Mouse (Mus musculus) liver, embryonic 14.5 days (tissue): ENCODE results near the gene Ust. TPM values are rescaled to one million over a fixed set of nuclear protein-coding genes. Genes with fewer than 3 reads are reported as not detected.

Source experiments
- ATAC-seq: fragments of 200-750 bp; cut with Nextera tagmentation; 2 replicates; pipeline ENCODE4 v1.8.0; 2017; ENCODE audit warnings: moderate number of reproducible peaks, mild to moderate bottlenecking, moderate library complexity; ENCODE audit not compliant: insufficient read depth
- DNase-seq, 3 experiments: peaks; one replicate each; pipeline ENCODE4 v3.0.0-alpha.2; 2012 to 2013; ENCODE audit warnings: low read depth in 3 of 3, low spot score in 3 of 3
- H3K27ac ChIP-seq: fragments of 300-500 bp; sonication (generic); 2 replicates; pipeline ENCODE4 v1.5.1; 2014; ENCODE audit warnings: moderate library complexity, mild to moderate bottlenecking, control low read depth, inconsistent platforms
- H3K27me3 ChIP-seq: fragments of 300-500 bp; sonication (generic); 2 replicates; pipeline ENCODE4 v1.6.1; 2014; ENCODE audit warnings: mild to moderate bottlenecking, low read length, moderate library complexity; ENCODE audit not compliant: control insufficient read depth, insufficient read depth
- H3K36me3 ChIP-seq: fragments of 300-500 bp; sonication (generic); replicated peaks from 2 replicates; pipeline ENCODE4 v1.6.1; 2014; ENCODE audit warnings: low read depth; ENCODE audit not compliant: control insufficient read depth, insufficient read depth
- H3K4me1 ChIP-seq, 2 experiments: fragments of 200-500 bp in 1 of 2; fragments of 300-500 bp in 1 of 2; sonication (generic) in 1 of 2; replicated peaks; 2 replicates each; pipeline ENCODE4 v1.6.1; 2012 to 2014; ENCODE audit warnings: antibody characterized with exemption in 1 of 2, inconsistent platforms in 1 of 2, low read length in 1 of 2; ENCODE audit not compliant: control insufficient read depth in 2 of 2, insufficient read depth in 2 of 2
- H3K4me2 ChIP-seq: fragments of 300-500 bp; sonication (generic); 2 replicates; pipeline ENCODE4 v1.6.1; 2014; ENCODE audit warnings: low read depth, mild to moderate bottlenecking, control low read depth, moderate library complexity
- H3K4me3 ChIP-seq, 2 experiments: fragments of 200-500 bp in 1 of 2; fragments of 300-500 bp in 1 of 2; sonication (generic) in 1 of 2; 2 replicates each; pipeline ENCODE4 v1.5.1; 2012 to 2014; ENCODE audit warnings: low read depth in 2 of 2, low read length in 2 of 2, mild to moderate bottlenecking in 2 of 2, control low read depth in 1 of 2, inconsistent platforms in 1 of 2, moderate library complexity in 1 of 2; ENCODE audit not compliant: insufficient read depth in 1 of 2
- H3K9ac ChIP-seq: fragments of 300-500 bp; sonication (generic); replicated peaks from 2 replicates; pipeline ENCODE4 v1.6.1; 2014; ENCODE audit warnings: mild to moderate bottlenecking, control low read depth, moderate library complexity
- H3K9me3 ChIP-seq: fragments of 300-500 bp; sonication (generic); 2 replicates; pipeline ENCODE4 v1.6.1; 2016; ENCODE audit warnings: low read length, mixed read lengths; ENCODE audit not compliant: control insufficient read depth
- CTCF ChIP-seq: IDR thresholded peaks from 2 replicates; pipeline ENCODE4 v1.5.1; 2016; ENCODE audit warnings: antibody characterized with exemption, low read depth, control low read depth
- EP300 ChIP-seq: IDR thresholded peaks from 2 replicates; pipeline ENCODE4 v1.6.1; 2016; ENCODE audit warnings: antibody characterized with exemption, low read depth
- WGBS: fragments of 180-500 bp; shearing (Covaris S2); extraction: QIAGEN DNeasy Blood & Tissue Kit; methylation state at CpG from one replicate; pipeline ENCODE4 v1.1.7; 2014; ENCODE audit not compliant: insufficient replicate concordance; 5-methylcytosine and 5-hydroxymethylcytosine counted together
- polyA plus RNA-seq, 2 experiments: library from polyadenylated mRNA; depleted of rRNA in 1 of 2; stranded (reverse) in 1 of 2; unstranded in 1 of 2; fragments of >200 nt; fragmentation: Nextera tagmentation in 1 of 2; extraction: Ambion mirVana in 1 of 2; gene quantifications; 2 replicates each; pipeline versions ENCODE4 v1.2.1 to v1.2.3; 2012 to 2014

Ust gene
- polyA plus RNA-seq, 2 experiments: 0.30 to 0.42 TPM

DNA sequence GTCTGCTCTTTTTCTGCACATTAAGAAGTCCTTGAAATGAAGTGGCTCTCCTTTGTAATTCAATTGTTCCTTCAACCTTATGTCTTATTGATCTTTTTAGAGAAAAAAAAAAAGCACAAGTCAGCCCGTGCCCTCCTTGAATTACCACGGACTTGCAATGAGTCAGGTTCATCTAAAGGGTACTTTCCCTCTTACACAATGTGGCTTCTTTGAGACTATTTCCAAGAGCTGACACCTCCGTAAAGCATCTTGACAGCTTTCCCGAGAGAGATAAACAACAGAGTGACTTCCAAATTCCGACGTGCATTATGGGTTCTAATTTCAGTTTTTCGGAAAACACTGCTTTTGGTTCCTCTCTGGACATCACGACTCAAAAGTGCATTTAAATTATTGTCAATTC, 155.3 kb downstream of the Ust start:
- no peaks in the 10 kb centered on the region for H3K9me3 ChIP-seq
- no peaks in the 10 kb centered on the region for H3K4me1 ChIP-seq
- no peaks in the 10 kb centered on the region for H3K27me3 ChIP-seq
- no peaks in the 10 kb centered on the region for H3K36me3 ChIP-seq
- no peak overlapping the region for H3K4me2 ChIP-seq
- WGBS: 48% methylated on average over 8 of the region's 8 CpGs
- no peak for DNase-seq
- H3K4me3 ChIP-seq: no peak overlapping the region
- no peak for TF ChIP-seq CTCF
- no peak for TF ChIP-seq EP300
- no peak overlapping the region for H3K27ac ChIP-seq
- ATAC-seq: no peak
- no peak overlapping the region for H3K9ac ChIP-seq

DNA sequence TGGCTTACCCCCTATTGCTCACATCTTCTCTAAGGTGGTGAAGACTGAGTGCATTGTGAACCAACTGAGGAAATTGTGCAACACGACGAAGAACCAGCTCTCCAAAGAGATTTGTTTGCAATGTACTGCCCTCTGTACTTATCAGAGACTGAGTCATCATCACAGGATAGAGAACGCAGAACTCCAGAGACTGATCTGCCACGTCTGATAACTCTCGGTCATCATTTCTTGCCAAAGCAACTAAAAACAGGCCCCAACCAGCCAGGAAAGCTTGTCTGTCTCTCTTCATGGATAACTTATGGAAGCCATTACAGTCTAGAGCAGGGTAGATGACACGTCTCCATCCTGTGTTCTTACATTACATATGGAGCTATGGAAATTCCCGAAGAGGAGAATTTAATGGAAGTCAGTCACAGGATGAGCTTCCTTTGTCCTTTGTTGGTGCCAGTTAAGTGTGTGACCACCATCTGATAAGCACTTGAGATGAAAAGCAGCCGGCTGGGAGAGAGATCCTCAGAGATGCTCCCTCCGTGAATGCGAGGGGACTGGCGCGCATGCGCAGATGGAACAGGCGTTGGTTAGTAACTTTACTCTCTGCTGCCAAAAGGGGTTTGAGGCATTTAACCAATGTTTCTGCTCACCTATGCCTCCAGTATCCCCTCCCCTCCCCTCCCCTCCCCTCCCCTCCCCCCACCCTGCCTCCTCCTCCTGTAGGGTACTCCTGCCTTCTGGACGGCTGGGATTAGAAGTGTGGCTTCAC, 160.2 kb downstream of the Ust start:
- 51% methylated on average over 15 of the region's 15 CpGs for WGBS
- Histone ChIP-seq H3K4me2 (no peak overlapping the region), H3K27me3 (no peaks in the 10 kb centered on the region), H3K36me3 (no peaks in the 10 kb centered on the region), H3K4me3 (no peak overlapping the region), H3K9ac (no peak overlapping the region), H3K4me1 (no peaks in the 10 kb centered on the region), H3K9me3 (no peaks in the 10 kb centered on the region), H3K27ac (no peak overlapping the region)
- DNase-seq: no peak
- ATAC-seq: no peak
- TF ChIP-seq CTCF: no peak
- no peak for TF ChIP-seq EP300

DNA sequence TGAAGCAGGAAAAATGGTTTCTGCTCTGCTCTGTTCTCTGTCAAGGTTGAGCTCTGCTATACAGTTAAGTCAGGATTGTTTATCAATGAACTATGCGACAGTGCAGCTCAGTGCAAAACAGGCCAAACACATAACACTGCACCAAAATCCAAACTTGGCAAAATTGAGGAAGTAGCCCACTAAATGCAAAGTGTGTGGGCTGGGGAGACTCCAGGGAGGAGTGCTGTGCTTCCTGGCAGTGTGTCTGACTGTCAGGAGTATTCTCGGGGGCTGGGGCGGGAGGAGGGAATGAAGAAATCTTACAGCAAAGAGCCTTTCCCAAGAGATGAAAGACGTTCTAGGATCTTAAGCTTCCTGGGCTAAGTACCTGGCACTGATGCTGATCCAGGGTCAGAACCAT, 165.1 kb downstream of the Ust start:
- TF ChIP-seq CTCF (no peak), EP300 (no peak)
- no peak overlapping the region for H3K9ac ChIP-seq
- H3K9me3 ChIP-seq: no peaks in the 10 kb centered on the region
- WGBS: 31% methylated on average over 4 of the region's 4 CpGs
- no peaks in the 10 kb centered on the region for H3K4me1 ChIP-seq
- H3K36me3 ChIP-seq: no peaks in the 10 kb centered on the region
- H3K4me2 ChIP-seq: no peak overlapping the region
- no peak overlapping the region for H3K4me3 ChIP-seq
- ATAC-seq: no peak
- no peaks in the 10 kb centered on the region for H3K27me3 ChIP-seq
- no peak for DNase-seq
- no peak overlapping the region for H3K27ac ChIP-seq

DNA sequence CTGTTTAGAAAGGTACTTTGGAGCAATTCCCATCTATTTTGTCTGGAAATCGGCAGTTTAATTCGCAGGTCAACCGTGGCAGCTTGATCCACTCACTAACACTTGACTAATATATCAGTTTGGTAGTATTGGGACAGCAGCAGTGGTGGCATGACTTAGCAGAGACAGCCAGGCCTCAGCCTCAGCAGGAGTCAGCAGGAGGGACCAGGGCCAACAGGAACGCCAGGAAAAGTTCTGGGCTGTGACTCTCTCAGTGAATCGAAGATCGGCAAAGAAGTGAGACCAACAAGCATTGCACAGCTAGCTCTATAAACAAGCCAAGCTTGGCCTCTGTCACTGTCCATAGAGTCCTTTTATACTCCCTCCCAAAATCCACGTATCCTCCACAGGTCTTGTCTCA, 168.0 kb downstream of the Ust start:
- DNase-seq (no peak), ATAC-seq (no peak)
- WGBS: 73% methylated on average over 7 of the region's 7 CpGs
- H3K4me2 ChIP-seq: no peak overlapping the region
- no peak overlapping the region for H3K4me3 ChIP-seq
- H3K27ac ChIP-seq: no peak overlapping the region
- H3K27me3 ChIP-seq: no peaks in the 10 kb centered on the region
- no peaks in the 10 kb centered on the region for H3K4me1 ChIP-seq
- TF ChIP-seq EP300: no peak
- TF ChIP-seq CTCF: no peak
- no peaks in the 10 kb centered on the region for H3K36me3 ChIP-seq
- no peak overlapping the region for H3K9ac ChIP-seq
- no peaks in the 10 kb centered on the region for H3K9me3 ChIP-seq

DNA sequence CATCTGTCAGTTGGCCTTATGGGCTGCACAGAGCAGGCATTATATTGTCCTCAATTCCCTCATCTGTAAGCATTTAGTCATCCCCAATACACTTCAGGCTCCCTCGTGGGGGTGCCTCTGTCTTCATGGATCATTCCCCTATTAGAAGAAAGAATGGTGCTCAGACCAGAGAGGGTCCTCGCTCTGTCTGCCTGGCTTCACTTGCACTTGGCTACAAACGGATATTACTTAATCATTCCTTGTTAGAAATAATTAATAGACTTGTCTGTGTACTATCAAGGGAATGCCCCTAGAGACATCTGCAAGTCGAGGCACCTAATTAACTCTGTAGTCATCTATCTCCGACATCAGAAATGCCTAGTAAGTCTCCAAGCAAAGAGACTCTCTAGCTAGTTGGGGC, 171.1 kb downstream of the Ust start:
- Histone ChIP-seq H3K36me3 (no peaks in the 10 kb centered on the region), H3K27me3 (no peaks in the 10 kb centered on the region), H3K27ac (no peak overlapping the region), H3K9me3 (no peaks in the 10 kb centered on the region), H3K4me3 (no peak overlapping the region), H3K4me1 (no peaks in the 10 kb centered on the region), H3K4me2 (no peak overlapping the region), H3K9ac (no peak overlapping the region)
- DNase-seq (no peak), ATAC-seq (no peak)
- 50% methylated on average over 5 of the region's 5 CpGs for WGBS
- TF ChIP-seq CTCF: no peak
